Mouse (Mus musculus): ENCODE measurements around the gene Dysf.
"Not testable (repeated sequence)": the region's sequence is repeated elsewhere in the genome, so short reads cannot be mapped to it uniquely, and the experiment has no call there.

Dysf gene

GRCm38 (mm10) chr6:84008363-84009171 lies at the start of gene Dysf:
Dysf (plus strand) TSS chr6:84008590.
- no peak for DNase-seq (ENCODE audit: low read depth, low spot score)

- no peak for DNase-seq (ENCODE audit: low read depth, low spot score)
Measured at GRCm38 (mm10) chr6:83987642-83988041, 20.7 kb upstream of the Dysf start.

- DNase-seq (ENCODE audit: low read depth, low spot score), result no peak
Measured at GRCm38 (mm10) chr6:84002716-84003115, 5.7 kb upstream of the Dysf start.

- DNase-seq (ENCODE audit: low read depth, low spot score), result no peak
Measured at GRCm38 (mm10) chr6:84004295-84004694, 4.1 kb upstream of the Dysf start.

- DNase-seq (ENCODE audit: low read depth, low spot score), result no peak
Measured at GRCm38 (mm10) chr6:84009172-84009872, 932 bp downstream of the Dysf start.

GRCm38 (mm10) chr6:84009915-84010302 lies 1.5 kb downstream of the Dysf start:
- no peak for DNase-seq (ENCODE audit: low read depth, low spot score)

- DNase-seq (ENCODE audit: low read depth, low spot score), result no peak
Measured at GRCm38 (mm10) chr6:84010303-84011225, 2.2 kb downstream of the Dysf start.

GRCm38 (mm10) chr6:84014961-84015683 lies 6.7 kb downstream of the Dysf start:
- not testable (repeated sequence) for DNase-seq (ENCODE audit: low read depth, low spot score)

GRCm38 (mm10) chr6:84016851-84017250 lies 8.5 kb downstream of the Dysf start:
- DNase-seq (ENCODE audit: low read depth, low spot score), result no peak

- DNase-seq (ENCODE audit: low read depth, low spot score), result no peak
Measured at GRCm38 (mm10) chr6:84017392-84017791, 9.0 kb downstream of the Dysf start.

- no peak for DNase-seq (ENCODE audit: low read depth, low spot score)
Measured at GRCm38 (mm10) chr6:84018906-84019550, 10.6 kb downstream of the Dysf start.

GRCm38 (mm10) chr6:84020002-84020401 lies 11.6 kb downstream of the Dysf start:
- no peak for DNase-seq (ENCODE audit: low read depth, low spot score)

- no peak for DNase-seq (ENCODE audit: low read depth, low spot score)
Measured at GRCm38 (mm10) chr6:84021990-84022389, 13.6 kb downstream of the Dysf start.

- no peak for DNase-seq (ENCODE audit: low read depth, low spot score)
Measured at GRCm38 (mm10) chr6:84025636-84026035, 17.2 kb downstream of the Dysf start.

GRCm38 (mm10) chr6:84028791-84029190 lies 20.4 kb downstream of the Dysf start:
- no peak for DNase-seq (ENCODE audit: low read depth, low spot score)

- no peak for DNase-seq (ENCODE audit: low read depth, low spot score)
Measured at GRCm38 (mm10) chr6:84029775-84030174, 21.4 kb downstream of the Dysf start.

GRCm38 (mm10) chr6:84032516-84032915 lies 24.1 kb downstream of the Dysf start:
- DNase-seq (ENCODE audit: low read depth, low spot score), result not testable (repeated sequence)

GRCm38 (mm10) chr6:84043251-84043940 lies 35.0 kb downstream of the Dysf start:
- DNase-seq (ENCODE audit: low read depth, low spot score), result no peak

GRCm38 (mm10) chr6:84044679-84045078 lies 36.3 kb downstream of the Dysf start:
- no peak for DNase-seq (ENCODE audit: low read depth, low spot score)

GRCm38 (mm10) chr6:84048856-84049255 lies 40.5 kb downstream of the Dysf start:
- no peak for DNase-seq (ENCODE audit: low read depth, low spot score)

Data from retina, postnatal 7 days (tissue).